Mouse (Mus musculus): Measurements from ENCODE around the gene 4930519P11Rik.

DNA sequence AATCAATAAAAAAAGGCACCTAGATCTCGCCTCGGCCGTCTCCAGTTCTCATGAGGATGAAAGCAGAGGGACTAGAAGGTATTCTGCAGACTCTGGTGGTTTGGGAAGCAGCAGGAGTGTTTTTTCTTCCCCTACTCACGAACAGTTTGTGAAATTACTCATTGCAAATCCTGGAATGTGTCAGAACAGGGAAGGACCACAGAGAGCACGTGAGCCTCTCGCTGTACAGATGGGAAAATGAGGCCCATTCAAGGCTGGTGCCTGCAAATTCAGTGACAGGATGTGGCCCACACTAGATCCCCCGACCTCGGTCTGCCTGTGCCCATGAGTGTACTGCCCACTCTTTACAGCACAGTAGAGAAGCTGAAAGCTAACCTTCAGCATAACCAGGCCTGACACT, 41.3 kb downstream of the 4930519P11Rik start:
- no peak for TF ChIP-seq CTCF (IDR thresholded peaks at IDR 0.05; ENCODE audit: borderline replicate concordance, insufficient read depth, low read length)
- TF ChIP-seq POLR2A (IDR thresholded peaks at IDR 0.05; ENCODE audit: low read depth, low read length): peak; percentile 33; the same call in 1 of the 2 replicates
